Mouse (Mus musculus): ENCODE measurements around the gene Thap12. TPM values are rescaled to one million over a fixed set of nuclear protein-coding genes. Genes with fewer than 3 reads are reported as not detected.
A peak's percentile ranks its signal among the peaks of the same experiment; 100 is the strongest.

Thap12 gene
- 50.3 and 81.3 TPM in 2 replicates for polyA plus RNA-seq (2014; fragmentation: Nextera tagmentation; extraction: Ambion mirVana)

DNA sequence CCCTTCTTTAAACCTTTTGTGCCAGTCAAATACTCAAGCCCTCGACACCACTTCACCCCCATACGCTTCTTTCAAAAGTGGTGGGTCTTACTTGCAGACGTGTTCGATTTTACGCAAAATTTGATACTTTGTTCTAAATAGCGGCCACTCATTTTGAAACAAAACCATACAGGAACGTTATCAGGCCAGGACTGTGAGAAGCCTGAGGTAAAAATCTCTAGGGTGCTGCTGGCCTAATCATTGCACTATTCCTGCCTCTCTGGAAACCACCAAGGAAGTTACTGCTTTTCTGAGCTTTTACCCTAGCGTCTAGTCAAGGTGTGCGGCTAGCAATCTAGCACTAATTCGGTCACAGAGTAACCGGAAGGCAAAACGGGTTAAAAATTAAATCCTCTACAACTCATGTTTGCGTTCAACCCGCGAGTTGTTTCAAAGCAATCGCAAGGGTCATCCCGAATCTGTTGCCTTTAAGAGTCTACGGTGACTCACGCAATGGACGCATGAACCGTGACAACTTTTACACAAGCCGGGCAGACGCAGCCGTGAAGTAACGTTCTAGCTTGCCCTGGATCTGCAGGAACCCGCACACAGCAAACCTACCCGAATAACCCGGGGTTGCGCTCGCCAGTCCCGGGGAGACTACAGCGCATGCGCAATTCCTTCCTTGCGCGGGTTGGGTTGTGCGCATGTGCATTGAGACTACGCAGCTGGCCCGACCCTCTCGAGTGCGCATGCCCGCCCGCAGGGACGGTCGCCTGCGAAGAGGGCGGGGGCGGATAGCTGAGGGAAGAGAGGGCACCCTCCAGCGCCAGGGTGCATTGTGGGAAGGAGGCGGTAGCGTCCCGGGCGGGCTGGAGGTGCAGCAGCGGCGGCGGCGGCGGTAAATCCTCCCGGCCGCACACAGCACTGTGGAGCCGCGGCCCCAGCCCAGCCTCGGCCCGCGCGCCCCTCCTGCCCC is at the start of gene Thap12:
Gene Thap12 (plus strand): TSS at position 821 of the 958 bp plus-strand sequence.
- 3% methylated on average over 59 of the region's 65 CpGs for WGBS
- peak; percentile 98 for ATAC-seq (ENCODE audit: low FRiP score, low TSS enrichment)

DNA sequence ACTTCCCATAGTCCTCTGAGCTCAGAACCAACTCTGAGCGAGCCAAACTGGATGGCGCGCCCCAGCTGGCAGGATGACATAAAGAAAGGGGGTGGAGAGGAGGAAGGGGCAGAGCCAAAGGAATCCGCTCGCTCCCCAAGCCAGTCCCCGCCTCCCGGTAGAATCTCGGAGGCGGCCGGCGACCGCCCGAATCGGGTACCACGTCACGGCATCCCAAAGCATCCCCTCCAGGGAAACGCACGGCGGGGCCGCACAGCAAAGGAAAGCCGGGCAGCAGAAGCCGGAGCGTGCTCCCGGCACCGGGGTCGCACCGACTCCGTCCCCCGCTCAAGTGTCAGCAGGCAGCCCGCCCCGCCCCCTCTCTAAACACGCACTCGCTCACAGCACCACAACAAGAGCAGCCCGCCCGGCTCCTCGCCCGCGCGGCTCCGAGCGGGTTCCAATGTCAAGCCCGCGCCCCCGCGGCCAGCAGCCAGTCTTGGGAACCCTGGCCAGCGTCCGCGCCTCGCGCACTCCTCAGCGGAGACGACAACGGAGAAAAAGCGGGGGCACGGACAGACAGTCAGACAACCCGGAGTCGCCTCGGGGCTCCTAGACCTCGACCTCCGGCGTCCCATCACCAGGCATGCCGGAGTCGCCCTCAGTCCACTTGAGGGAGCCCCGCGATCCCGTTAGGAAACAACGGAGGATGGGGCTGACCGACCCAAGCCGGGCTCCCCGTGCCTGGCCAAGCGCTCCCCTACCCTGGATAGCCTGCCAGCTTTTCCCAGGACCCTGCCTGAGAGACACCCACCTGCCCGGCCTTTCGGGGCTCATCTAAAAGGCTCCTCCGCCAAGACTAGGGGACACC is 47.0 kb upstream of the Thap12 start:
- Histone ChIP-seq H3K4me1 (ENCODE audit: control insufficient read depth, insufficient read depth, low read length) (peaks cover 15% of the 10 kb centered on the region), H3K27me3 (ENCODE audit: control insufficient read depth, insufficient read depth, low read length) (no peaks in the 10 kb centered on the region), H3K9me3 (ENCODE audit: control insufficient read depth, low read length) (no peaks in the 10 kb centered on the region), H3K36me3 (ENCODE audit: control insufficient read depth, insufficient read depth, low read length) (peaks cover 31% of the 10 kb centered on the region; the same call in 1 of the 2 replicates), H3K4me2 (replicated peaks; ENCODE audit: low read depth, low read length) (peak overlapping the region; percentile 54), H3K4me3 (ENCODE audit: low read length) (peak overlapping the region; percentile 97), H3K27ac (ENCODE audit: low read depth, low read length) (peak overlapping the region; percentile 96), H3K9ac (ENCODE audit: low read depth, low read length) (peak overlapping the region; percentile 88)
- peak; percentile 75 for ATAC-seq (ENCODE audit: low FRiP score, low TSS enrichment)
- under 1% methylated on average over 74 of the region's 74 CpGs for WGBS

More for the DNA sequence above, at the start of gene Thap12:
- Histone ChIP-seq H3K4me1 (ENCODE audit: control insufficient read depth, insufficient read depth, low read length) (peaks cover 13% of the 10 kb centered on the region), H3K4me2 (replicated peaks; ENCODE audit: low read depth, low read length) (peak within 1 kb of the TSS; percentile 79), H3K36me3 (ENCODE audit: control insufficient read depth, insufficient read depth, low read length) (no peaks in the 10 kb centered on the region), H3K27me3 (ENCODE audit: control insufficient read depth, insufficient read depth, low read length) (no peaks in the 10 kb centered on the region), H3K9ac (ENCODE audit: low read depth, low read length) (peak within 1 kb of the TSS; percentile 92), H3K4me3 (ENCODE audit: low read length) (peak within 1 kb of the TSS; percentile 98), H3K9me3 (ENCODE audit: control insufficient read depth, low read length) (no peaks in the 10 kb centered on the region), H3K27ac (ENCODE audit: low read depth, low read length) (peak within 1 kb of the TSS; percentile 91)

DNA sequence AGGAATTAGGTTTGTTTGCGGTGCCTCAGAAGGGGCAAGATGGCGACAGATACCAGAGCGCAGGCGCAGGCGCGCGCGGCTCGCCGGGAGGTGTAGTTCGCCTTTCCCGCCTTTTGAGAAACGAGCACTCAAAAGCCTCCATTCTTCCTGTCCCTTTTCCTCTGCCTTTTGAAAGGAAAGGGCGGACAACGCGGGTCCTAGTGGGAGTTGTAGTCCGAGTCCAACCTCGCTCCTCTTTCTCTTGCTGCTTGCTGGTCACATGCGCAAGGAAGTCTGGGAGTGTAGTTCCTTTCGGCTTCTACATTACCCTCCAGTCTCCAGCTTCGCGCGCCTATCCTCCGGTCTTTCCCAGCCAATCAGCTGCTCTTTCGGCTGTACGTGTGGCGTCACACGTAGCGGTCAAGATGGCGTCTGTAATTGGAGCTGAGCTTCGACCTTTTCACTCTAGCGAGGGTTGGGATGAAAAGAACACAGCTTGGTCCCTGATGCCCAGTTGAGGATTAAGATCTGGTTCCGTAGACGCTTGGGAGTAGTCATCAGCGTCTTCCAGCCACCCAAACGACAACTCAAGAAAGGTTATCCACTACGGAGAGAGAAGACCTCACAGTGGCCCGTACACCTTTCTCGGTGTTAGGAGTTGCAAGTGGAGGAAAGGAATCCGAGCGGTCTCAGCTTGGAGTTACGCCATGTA is 46.2 kb upstream of the Thap12 start, which contains the start of gene Emsy:
Gene Emsy (minus strand): TSS at position 253 of the 691 bp plus-strand sequence.
- peaks cover 28% of the 10 kb centered on the region; the same call in 1 of the 2 replicates for H3K36me3 ChIP-seq (ENCODE audit: control insufficient read depth, insufficient read depth, low read length)
- H3K9me3 ChIP-seq (ENCODE audit: control insufficient read depth, low read length), result no peaks in the 10 kb centered on the region
- under 1% methylated on average over 42 of the region's 42 CpGs for WGBS
- H3K4me1 ChIP-seq (ENCODE audit: control insufficient read depth, insufficient read depth, low read length), result peaks cover 15% of the 10 kb centered on the region
- peak; percentile 96 for ATAC-seq (ENCODE audit: low FRiP score, low TSS enrichment)
- peak within 1 kb of the TSS; percentile 88 for H3K9ac ChIP-seq (ENCODE audit: low read depth, low read length)
- H3K4me3 ChIP-seq (ENCODE audit: low read length), result peak within 1 kb of the TSS; percentile 97
- peak within 1 kb of the TSS; percentile 62 for H3K4me2 ChIP-seq (replicated peaks; ENCODE audit: low read depth, low read length)
- H3K27ac ChIP-seq (ENCODE audit: low read depth, low read length), result peak within 1 kb of the TSS; percentile 96
- no peaks in the 10 kb centered on the region for H3K27me3 ChIP-seq (ENCODE audit: control insufficient read depth, insufficient read depth, low read length)

DNA sequence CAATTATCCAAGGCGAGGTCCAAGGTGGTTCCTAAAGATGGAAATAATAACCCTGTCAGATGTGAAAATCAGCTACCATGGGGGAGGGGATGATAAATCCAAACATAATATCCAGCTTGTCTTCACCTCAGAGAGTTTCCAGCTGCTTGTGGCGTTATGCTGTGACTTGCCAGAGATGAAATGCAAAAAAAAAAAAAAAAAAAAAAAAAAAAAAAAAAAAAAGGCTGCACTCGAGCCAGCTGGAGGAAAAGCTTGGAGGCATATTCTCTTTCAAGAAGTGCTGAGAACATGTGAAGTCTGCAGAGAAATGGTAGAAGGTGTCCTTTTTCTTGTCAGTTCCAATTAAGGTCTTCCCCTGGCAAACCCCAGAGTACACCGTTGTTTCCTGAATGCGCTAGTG is 37.7 kb upstream of the Thap12 start:
- Histone ChIP-seq H3K4me3 (ENCODE audit: low read length) (no peak overlapping the region), H3K9ac (ENCODE audit: low read depth, low read length) (no peak overlapping the region), H3K4me2 (replicated peaks; ENCODE audit: low read depth, low read length) (no peak overlapping the region), H3K4me1 (ENCODE audit: control insufficient read depth, insufficient read depth, low read length) (peaks cover 2% of the 10 kb centered on the region), H3K27ac (ENCODE audit: low read depth, low read length) (no peak overlapping the region), H3K9me3 (ENCODE audit: control insufficient read depth, low read length) (no peaks in the 10 kb centered on the region), H3K27me3 (ENCODE audit: control insufficient read depth, insufficient read depth, low read length) (no peaks in the 10 kb centered on the region), H3K36me3 (ENCODE audit: control insufficient read depth, insufficient read depth, low read length) (no peaks in the 10 kb centered on the region)
- ATAC-seq (ENCODE audit: low FRiP score, low TSS enrichment), result no peak
- WGBS, result 57% methylated on average over 5 of the region's 5 CpGs

DNA sequence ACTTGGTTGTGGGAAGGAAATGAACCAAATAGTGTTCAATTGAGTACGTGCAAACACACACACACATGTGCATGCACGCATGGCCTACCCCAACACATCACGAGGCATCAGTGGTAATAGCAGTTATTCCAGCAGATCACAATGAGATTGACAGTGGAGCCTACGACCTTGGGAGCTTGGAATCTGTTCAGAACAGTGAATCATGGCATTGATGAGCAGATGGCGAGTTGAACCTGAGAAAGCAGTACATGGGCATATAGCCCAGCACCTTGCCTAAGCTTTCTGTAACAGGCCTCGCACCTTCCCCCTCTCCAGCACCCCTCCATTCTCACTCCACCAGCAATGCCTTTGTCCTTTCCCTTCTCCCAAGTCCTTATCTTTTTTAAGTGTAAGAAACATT is 37.2 kb upstream of the Thap12 start:
- Histone ChIP-seq H3K4me3 (ENCODE audit: low read length) (no peak overlapping the region), H3K27ac (ENCODE audit: low read depth, low read length) (no peak overlapping the region), H3K27me3 (ENCODE audit: control insufficient read depth, insufficient read depth, low read length) (no peaks in the 10 kb centered on the region), H3K9me3 (ENCODE audit: control insufficient read depth, low read length) (no peaks in the 10 kb centered on the region), H3K4me1 (ENCODE audit: control insufficient read depth, insufficient read depth, low read length) (peaks cover 2% of the 10 kb centered on the region), H3K4me2 (replicated peaks; ENCODE audit: low read depth, low read length) (no peak overlapping the region), H3K9ac (ENCODE audit: low read depth, low read length) (no peak overlapping the region), H3K36me3 (ENCODE audit: control insufficient read depth, insufficient read depth, low read length) (no peaks in the 10 kb centered on the region)
- ATAC-seq (ENCODE audit: low FRiP score, low TSS enrichment), result no peak
- WGBS, result 86% methylated on average over 6 of the region's 6 CpGs

DNA sequence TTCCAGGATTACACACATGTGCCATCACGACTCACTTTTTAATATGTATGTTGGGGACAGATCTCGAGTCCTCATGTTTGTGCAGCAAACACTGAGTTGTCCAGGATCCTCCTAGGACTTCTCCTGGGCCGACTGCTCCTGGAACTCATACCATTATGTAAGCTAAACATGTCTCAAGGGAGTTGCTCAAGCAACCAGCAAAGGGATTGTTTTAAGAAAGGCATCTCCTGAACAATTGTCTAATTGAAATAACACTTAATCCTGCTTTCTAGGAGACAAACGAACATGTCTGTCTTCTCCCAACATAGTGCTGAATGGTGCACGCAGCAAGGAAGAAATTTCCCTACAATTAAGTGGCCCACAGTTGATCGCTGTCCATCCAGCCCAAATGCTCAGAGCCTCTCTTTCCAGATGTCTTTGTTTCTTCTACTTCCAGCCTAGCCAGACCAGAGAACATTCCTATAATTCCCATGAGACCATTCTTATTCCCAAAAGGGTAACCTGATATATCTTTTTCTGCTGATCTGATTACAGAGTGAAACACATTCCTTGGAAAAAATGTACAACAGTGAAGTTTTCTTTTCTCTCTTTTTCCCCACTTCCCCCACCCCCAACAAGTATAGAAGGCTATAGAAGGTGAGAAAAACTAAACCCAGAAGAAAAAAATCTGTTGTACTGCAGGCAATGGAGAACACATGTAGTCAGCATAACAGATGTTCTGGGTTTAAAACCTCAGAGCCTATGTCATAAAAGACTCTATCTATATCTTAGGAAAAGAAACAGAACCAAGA is 34.8 kb upstream of the Thap12 start:
- no peak for ATAC-seq (ENCODE audit: low FRiP score, low TSS enrichment)
- H3K9ac ChIP-seq (ENCODE audit: low read depth, low read length), result no peak overlapping the region
- no peak overlapping the region for H3K4me3 ChIP-seq (ENCODE audit: low read length)
- H3K4me1 ChIP-seq (ENCODE audit: control insufficient read depth, insufficient read depth, low read length), result peaks cover 9% of the 10 kb centered on the region
- no peaks in the 10 kb centered on the region for H3K9me3 ChIP-seq (ENCODE audit: control insufficient read depth, low read length)
- H3K36me3 ChIP-seq (ENCODE audit: control insufficient read depth, insufficient read depth, low read length), result no peaks in the 10 kb centered on the region
- H3K27me3 ChIP-seq (ENCODE audit: control insufficient read depth, insufficient read depth, low read length), result no peaks in the 10 kb centered on the region
- 61% methylated on average over 6 of the region's 6 CpGs for WGBS
- H3K27ac ChIP-seq (ENCODE audit: low read depth, low read length), result no peak overlapping the region
- H3K4me2 ChIP-seq (replicated peaks; ENCODE audit: low read depth, low read length), result no peak overlapping the region

DNA sequence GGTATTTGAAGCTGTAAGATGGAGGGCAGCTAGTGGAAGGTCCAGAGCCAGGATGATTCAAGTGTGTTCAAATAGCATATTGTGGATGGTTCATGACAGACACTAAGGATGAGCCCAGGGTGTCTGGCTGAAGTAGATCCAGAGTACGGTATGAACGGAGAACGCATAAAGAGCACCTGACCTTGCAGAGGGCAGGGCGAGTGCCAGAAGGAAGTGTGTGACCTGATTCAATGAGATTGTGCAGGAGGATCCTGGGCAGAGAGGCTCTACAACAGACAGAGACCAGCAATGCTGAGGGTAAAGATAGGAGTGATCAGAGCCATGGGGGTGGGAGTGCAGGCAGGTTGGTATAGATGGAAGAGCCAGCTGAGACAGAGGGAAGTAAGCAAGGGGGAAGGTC is 32.1 kb upstream of the Thap12 start:
- H3K4me3 ChIP-seq (ENCODE audit: low read length), result no peak overlapping the region

DNA sequence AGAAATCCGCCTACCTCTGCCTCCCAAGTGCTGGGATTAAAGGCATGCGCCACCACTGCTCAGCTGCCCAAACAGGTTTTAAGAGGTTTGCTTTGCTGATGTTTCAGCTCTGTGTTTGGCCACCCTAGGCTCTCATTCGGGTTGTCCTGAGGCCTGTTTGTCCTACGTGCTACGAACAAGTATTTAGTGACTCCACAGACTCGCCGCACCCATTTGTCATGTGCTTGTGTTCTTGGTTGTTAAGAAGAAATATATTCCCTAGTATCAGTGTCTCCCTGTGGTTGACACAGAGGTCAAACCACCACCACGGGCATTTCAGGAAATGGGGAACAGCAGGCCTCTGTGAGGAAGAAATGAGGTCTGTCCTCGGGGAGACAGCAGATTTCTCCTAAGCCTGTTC is 31.5 kb upstream of the Thap12 start:
- no peaks in the 10 kb centered on the region for H3K27me3 ChIP-seq (ENCODE audit: control insufficient read depth, insufficient read depth, low read length)
- H3K9ac ChIP-seq (ENCODE audit: low read depth, low read length), result no peak overlapping the region
- H3K4me3 ChIP-seq (ENCODE audit: low read length), result no peak overlapping the region
- no peaks in the 10 kb centered on the region for H3K9me3 ChIP-seq (ENCODE audit: control insufficient read depth, low read length)
- no peaks in the 10 kb centered on the region for H3K36me3 ChIP-seq (ENCODE audit: control insufficient read depth, insufficient read depth, low read length)
- no peak overlapping the region for H3K4me2 ChIP-seq (replicated peaks; ENCODE audit: low read depth, low read length)
- peaks cover 9% of the 10 kb centered on the region for H3K4me1 ChIP-seq (ENCODE audit: control insufficient read depth, insufficient read depth, low read length)
- ATAC-seq (ENCODE audit: low FRiP score, low TSS enrichment), result 0 out of 2 replicates have a peak, but pooled peaks have one; percentile 11
- 25% methylated on average over 9 of the region's 9 CpGs for WGBS
- no peak overlapping the region for H3K27ac ChIP-seq (ENCODE audit: low read depth, low read length)

More for the DNA sequence above, 32.1 kb upstream of the Thap12 start:
- H3K27ac ChIP-seq (ENCODE audit: low read depth, low read length), result no peak overlapping the region
- H3K36me3 ChIP-seq (ENCODE audit: control insufficient read depth, insufficient read depth, low read length), result no peaks in the 10 kb centered on the region
- H3K9me3 ChIP-seq (ENCODE audit: control insufficient read depth, low read length), result no peaks in the 10 kb centered on the region
- H3K27me3 ChIP-seq (ENCODE audit: control insufficient read depth, insufficient read depth, low read length), result no peaks in the 10 kb centered on the region
- no peak for ATAC-seq (ENCODE audit: low FRiP score, low TSS enrichment)
- no peak overlapping the region for H3K4me2 ChIP-seq (replicated peaks; ENCODE audit: low read depth, low read length)
- peaks cover 9% of the 10 kb centered on the region for H3K4me1 ChIP-seq (ENCODE audit: control insufficient read depth, insufficient read depth, low read length)
- H3K9ac ChIP-seq (ENCODE audit: low read depth, low read length), result no peak overlapping the region
- WGBS, result 59% methylated on average over 4 of the region's 4 CpGs

All from kidney, embryonic 14.5 days (tissue).